Mouse (Mus musculus) midbrain, embryonic 13.5 days (tissue): ENCODE data around the gene Capn12. TPM values are rescaled to one million over a fixed set of nuclear protein-coding genes. Genes with fewer than 3 reads are reported as not detected.
A peak's percentile ranks its signal among the peaks of the same experiment; 100 is the strongest.

Source experiments
- ATAC-seq: fragments of 200-750 bp; cut with Nextera tagmentation; 2 replicates; pipeline ENCODE4 v1.8.0; 2017; ENCODE audit warnings: mild to moderate bottlenecking, moderate TSS enrichment, moderate library complexity
- H3K27ac ChIP-seq: fragments of 300-500 bp; sonication (generic); 2 replicates; pipeline ENCODE4 v1.5.1; 2015; ENCODE audit warnings: inconsistent platforms, mild to moderate bottlenecking, moderate library complexity
- H3K27me3 ChIP-seq: fragments of 300-500 bp; sonication (generic); 2 replicates; pipeline ENCODE4 v1.6.1; 2015; ENCODE audit warnings: mild to moderate bottlenecking, inconsistent platforms
- H3K36me3 ChIP-seq: fragments of 300-500 bp; sonication (generic); 2 replicates; pipeline ENCODE4 v1.6.1; 2015; ENCODE audit warnings: mild to moderate bottlenecking, inconsistent platforms
- H3K4me1 ChIP-seq: fragments of 300-500 bp; sonication (generic); replicated peaks from 2 replicates; pipeline ENCODE4 v1.6.1; 2015; ENCODE audit warnings: inconsistent platforms
- H3K4me2 ChIP-seq: fragments of 300-500 bp; sonication (generic); replicated peaks from 2 replicates; pipeline ENCODE4 v1.6.1; 2015; ENCODE audit warnings: moderate library complexity, mild to moderate bottlenecking, inconsistent platforms
- H3K4me3 ChIP-seq: fragments of 300-500 bp; sonication (generic); replicated peaks from 2 replicates; pipeline ENCODE4 v1.5.1; 2015; ENCODE audit warnings: mild to moderate bottlenecking, inconsistent platforms
- H3K9ac ChIP-seq: fragments of 300-500 bp; sonication (generic); replicated peaks from 2 replicates; pipeline ENCODE4 v1.6.1; 2015; ENCODE audit warnings: mild to moderate bottlenecking, inconsistent platforms
- H3K9me3 ChIP-seq: fragments of 300-500 bp; sonication (generic); 2 replicates; pipeline ENCODE4 v1.6.1; 2016; ENCODE audit warnings: mild to moderate bottlenecking, inconsistent platforms
- WGBS: fragments of 180-500 bp; shearing (Covaris S2); methylation state at CpG from one replicate; pipeline ENCODE4 v1.1.7; 2015; 5-methylcytosine and 5-hydroxymethylcytosine counted together
- polyA plus RNA-seq: library from polyadenylated mRNA; unstranded; fragments of >200 nt; fragmentation: Nextera tagmentation; extraction: Ambion mirVana; gene quantifications from 2 replicates; pipeline ENCODE4 v1.2.1, GENCODE M21; 2015

Capn12 gene
- polyA plus RNA-seq, 1 experiment from 2014 or later, result 0.62 TPM

GRCm38 (mm10) chr7:28924802-28925201, 43.6 kb downstream of the Capn12 start:
- peaks cover 6% of the 10 kb centered on the region; the same call in 1 of the 2 replicates for H3K36me3 ChIP-seq
- no peak overlapping the region for H3K9ac ChIP-seq
- no peaks in the 10 kb centered on the region for H3K9me3 ChIP-seq
- peaks cover 51% of the 10 kb centered on the region for H3K4me1 ChIP-seq
- H3K4me2 ChIP-seq, result no peak overlapping the region
- no peaks in the 10 kb centered on the region for H3K27me3 ChIP-seq
- ATAC-seq, result no peak
- peak overlapping the region; percentile 33; the same call in 1 of the 2 replicates for H3K27ac ChIP-seq
- 87% methylated on average over 3 of the region's 3 CpGs for WGBS
- H3K4me3 ChIP-seq, result no peak overlapping the region

- no peak overlapping the region for H3K4me2 ChIP-seq
- H3K4me3 ChIP-seq, result no peak overlapping the region
- H3K9ac ChIP-seq, result no peak overlapping the region
- peaks cover 6% of the 10 kb centered on the region; the same call in 1 of the 2 replicates for H3K36me3 ChIP-seq
- no peaks in the 10 kb centered on the region for H3K9me3 ChIP-seq
- no peaks in the 10 kb centered on the region for H3K27me3 ChIP-seq
- no peak overlapping the region; the same call in 1 of the 2 replicates for H3K27ac ChIP-seq
- no peak for ATAC-seq
- WGBS, result 53% methylated on average over 9 of the region's 9 CpGs
- peaks cover 46% of the 10 kb centered on the region for H3K4me1 ChIP-seq
These were observed 44.1 kb downstream of the Capn12 start for GRCm38 (mm10) chr7:28925317-28925716.

GRCm38 (mm10) chr7:28926172-28926571, 45.0 kb downstream of the Capn12 start:
- H3K27ac ChIP-seq, result no peak overlapping the region
- no peak overlapping the region; the same call in 1 of the 2 replicates for H3K9ac ChIP-seq
- H3K4me1 ChIP-seq, result peaks cover 47% of the 10 kb centered on the region
- ATAC-seq, result no peak
- no peak overlapping the region for H3K4me3 ChIP-seq
- no peaks in the 10 kb centered on the region for H3K9me3 ChIP-seq
- no peak overlapping the region for H3K4me2 ChIP-seq
- H3K36me3 ChIP-seq, result peaks cover 5% of the 10 kb centered on the region; the same call in 1 of the 2 replicates
- WGBS, result 85% methylated on average over 2 of the region's 2 CpGs
- no peaks in the 10 kb centered on the region for H3K27me3 ChIP-seq

GRCm38 (mm10) chr7:28929381-28929780, 48.2 kb downstream of the Capn12 start:
- 70% methylated on average over 3 of the region's 3 CpGs for WGBS
- Histone ChIP-seq H3K9ac (no peak overlapping the region), H3K4me3 (no peak overlapping the region), H3K4me1 (peaks cover 25% of the 10 kb centered on the region), H3K9me3 (no peaks in the 10 kb centered on the region), H3K4me2 (no peak overlapping the region), H3K27ac (no peak overlapping the region), H3K36me3 (peaks cover 5% of the 10 kb centered on the region; the same call in 1 of the 2 replicates), H3K27me3 (no peaks in the 10 kb centered on the region)
- no peak for ATAC-seq

GRCm38 (mm10) chr7:28930320-28931031, 49.3 kb downstream of the Capn12 start:
- peaks cover 5% of the 10 kb centered on the region; the same call in 1 of the 2 replicates for H3K36me3 ChIP-seq
- H3K4me2 ChIP-seq, result no peak overlapping the region
- H3K4me1 ChIP-seq, result peaks cover 14% of the 10 kb centered on the region
- H3K9ac ChIP-seq, result no peak overlapping the region
- H3K27ac ChIP-seq, result no peak overlapping the region
- H3K9me3 ChIP-seq, result no peaks in the 10 kb centered on the region
- H3K27me3 ChIP-seq, result no peaks in the 10 kb centered on the region
- ATAC-seq, result no peak
- 63% methylated on average over 5 of the region's 5 CpGs for WGBS
- no peak overlapping the region for H3K4me3 ChIP-seq

- ATAC-seq, result no peak
- Histone ChIP-seq H3K4me1 (peaks cover 7% of the 10 kb centered on the region), H3K36me3 (peaks cover 5% of the 10 kb centered on the region; the same call in 1 of the 2 replicates), H3K4me2 (no peak overlapping the region), H3K9ac (no peak overlapping the region), H3K9me3 (no peaks in the 10 kb centered on the region), H3K27me3 (no peaks in the 10 kb centered on the region), H3K27ac (no peak overlapping the region), H3K4me3 (no peak overlapping the region)
- 92% methylated on average over 7 of the region's 7 CpGs for WGBS
These were observed 49.9 kb downstream of the Capn12 start for GRCm38 (mm10) chr7:28931032-28931694.

GRCm38 (mm10) chr7:28931695-28932039, 50.4 kb downstream of the Capn12 start:
- 94% methylated on average over 4 of the region's 4 CpGs for WGBS
- peaks cover 11% of the 10 kb centered on the region; the same call in 1 of the 2 replicates for H3K4me1 ChIP-seq
- peaks cover 5% of the 10 kb centered on the region; the same call in 1 of the 2 replicates for H3K36me3 ChIP-seq
- no peak for ATAC-seq
- H3K9me3 ChIP-seq, result no peaks in the 10 kb centered on the region
- H3K4me2 ChIP-seq, result no peak overlapping the region
- no peaks in the 10 kb centered on the region for H3K27me3 ChIP-seq
- no peak overlapping the region for H3K9ac ChIP-seq
- no peak overlapping the region for H3K27ac ChIP-seq
- no peak overlapping the region for H3K4me3 ChIP-seq

- H3K4me1 ChIP-seq, result peaks cover 20% of the 10 kb centered on the region; the same call in 1 of the 2 replicates
- no peak overlapping the region for H3K4me2 ChIP-seq
- H3K4me3 ChIP-seq, result no peak overlapping the region
- no peak for ATAC-seq
- H3K9ac ChIP-seq, result no peak overlapping the region
- H3K36me3 ChIP-seq, result peaks cover 5% of the 10 kb centered on the region; the same call in 1 of the 2 replicates
- no peaks in the 10 kb centered on the region for H3K27me3 ChIP-seq
- no peak overlapping the region for H3K27ac ChIP-seq
- WGBS, result 82% methylated on average over 6 of the region's 6 CpGs
- no peaks in the 10 kb centered on the region for H3K9me3 ChIP-seq
These were observed 51.3 kb downstream of the Capn12 start for GRCm38 (mm10) chr7:28932421-28933041.

GRCm38 (mm10) chr7:28933825-28934224, 52.6 kb downstream of the Capn12 start:
- no peaks in the 10 kb centered on the region for H3K27me3 ChIP-seq
- H3K4me3 ChIP-seq, result no peak overlapping the region
- H3K27ac ChIP-seq, result no peak overlapping the region
- H3K36me3 ChIP-seq, result peaks cover 3% of the 10 kb centered on the region; the same call in 1 of the 2 replicates
- no peak overlapping the region for H3K9ac ChIP-seq
- ATAC-seq, result no peak
- H3K9me3 ChIP-seq, result no peaks in the 10 kb centered on the region
- peaks cover 25% of the 10 kb centered on the region for H3K4me1 ChIP-seq
- 98% methylated on average over 2 of the region's 2 CpGs for WGBS
- H3K4me2 ChIP-seq, result no peak overlapping the region

- Histone ChIP-seq H3K4me2 (no peak overlapping the region), H3K4me1 (peaks cover 33% of the 10 kb centered on the region), H3K27me3 (no peaks in the 10 kb centered on the region), H3K4me3 (no peak overlapping the region), H3K27ac (peak overlapping the region; percentile 4), H3K36me3 (peaks cover 8% of the 10 kb centered on the region; the same call in 1 of the 2 replicates), H3K9me3 (no peaks in the 10 kb centered on the region), H3K9ac (no peak overlapping the region)
- 63% methylated on average over 4 of the region's 4 CpGs for WGBS
- ATAC-seq, result no peak
These were observed 55.6 kb downstream of the Capn12 start for GRCm38 (mm10) chr7:28936787-28937186.

- Histone ChIP-seq H3K27me3 (no peaks in the 10 kb centered on the region), H3K4me1 (peaks cover 30% of the 10 kb centered on the region), H3K36me3 (peaks cover 6% of the 10 kb centered on the region; the same call in 1 of the 2 replicates), H3K27ac (no peak overlapping the region), H3K4me3 (no peak overlapping the region), H3K4me2 (no peak overlapping the region), H3K9me3 (no peaks in the 10 kb centered on the region), H3K9ac (no peak overlapping the region)
- 76% methylated on average over 4 of the region's 4 CpGs for WGBS
- no peak for ATAC-seq
These were observed 57.4 kb downstream of the Capn12 start for GRCm38 (mm10) chr7:28938654-28939053.
